Mouse (Mus musculus): ENCODE measurements around the gene Rln3.

DNA sequence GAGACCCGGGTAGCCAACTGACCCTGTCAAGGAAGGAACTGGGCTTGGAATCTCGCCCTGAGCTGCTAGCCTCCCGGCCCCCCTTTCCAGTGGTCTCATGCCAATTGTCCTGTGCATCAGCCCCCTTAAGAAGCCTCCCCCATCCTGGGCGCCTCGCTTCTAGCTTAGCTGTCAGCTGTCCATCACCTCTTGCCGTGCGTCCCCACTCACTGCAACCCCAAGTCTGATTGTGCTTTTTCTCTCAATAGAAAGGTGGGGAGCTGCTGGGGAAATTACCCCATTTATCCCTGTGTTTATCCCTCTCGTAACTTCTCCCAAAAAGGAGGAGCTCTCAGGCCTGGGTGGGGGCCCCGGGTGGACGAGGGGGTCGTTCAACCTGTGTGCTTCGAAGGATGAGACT, 48.8 kb downstream of the Rln3 start:
- TF ChIP-seq CTCF (conservative IDR thresholded peaks at IDR 0.05; ENCODE audit: low read length) (no peak), POU5F1 (IDR thresholded peaks at IDR 0.05; ENCODE audit: borderline replicate concordance, low read length) (no peak), NANOG (IDR thresholded peaks at IDR 0.05; ENCODE audit: borderline replicate concordance, low read length) (no peak)
